Mouse (Mus musculus) bone marrow macrophage, adult 2 months (primary cell): Measurements from ENCODE around the gene Actg2.

Experiments used
- CTCF ChIP-seq: IDR thresholded peaks from 2 replicates; pipeline ENCODE4 v1.5.1; 2012; ENCODE audit warnings: low read depth, mild to moderate bottlenecking, low read length, moderate library complexity
- POLR2A ChIP-seq: IDR thresholded peaks from 2 replicates; pipeline ENCODE4 v1.6.1; 2012; ENCODE audit warnings: mild to moderate bottlenecking, low read depth, low read length, borderline replicate concordance

GRCm38 (mm10) chr6:83503361-83503760 lies 32.7 kb downstream of the Actg2 start:
- TF ChIP-seq CTCF (no peak), POLR2A (no peak)
